Mouse (Mus musculus) testis, adult 2 months (tissue): ENCODE results near the gene Magi1.

Source experiments
- CTCF ChIP-seq: fragments of 200-500 bp; IDR thresholded peaks from 2 replicates; pipeline ENCODE4 v1.5.1; 2012; ENCODE audit warnings: low read depth, mild to moderate bottlenecking, inconsistent platforms, low read length, moderate library complexity; ENCODE audit not compliant: control insufficient read depth, insufficient read depth, insufficient replicate concordance
- POLR2A ChIP-seq: fragments of 200-500 bp; IDR thresholded peaks from 2 replicates; pipeline ENCODE4 v1.6.1; 2012; ENCODE audit warnings: low read depth, mild to moderate bottlenecking, inconsistent platforms, low read length, moderate library complexity; ENCODE audit not compliant: control insufficient read depth

DNA sequence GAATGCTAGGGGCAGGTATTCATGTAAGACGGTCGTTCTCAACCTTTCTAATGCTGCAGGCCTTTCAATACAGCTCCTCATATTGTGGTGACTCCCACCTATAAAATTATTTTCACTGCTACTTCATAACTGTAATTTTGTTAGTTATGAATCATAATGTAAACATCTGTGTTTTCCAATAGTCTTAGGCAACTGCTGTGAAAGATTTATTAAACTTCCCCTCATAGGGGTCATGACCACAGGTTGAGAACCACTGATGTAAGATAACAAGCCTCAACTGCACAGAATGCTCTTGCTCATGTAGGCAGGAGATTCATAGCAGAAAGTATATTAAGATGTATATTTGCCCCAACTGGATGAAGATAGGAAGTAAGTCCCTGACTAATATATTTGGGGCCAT lies 359.1 kb downstream of the Magi1 start:
- TF ChIP-seq CTCF (no peak), POLR2A (no peak)
